Mouse (Mus musculus): Measurements from ENCODE around the gene Olfr727. TPM values are rescaled to one million over a fixed set of nuclear protein-coding genes. Genes with fewer than 3 reads are reported as not detected.

Gene Olfr727
- polyA plus RNA-seq (2017; shearing (Covaris generic)) = under 1 TPM in 1 of 3 experiments, not detected in 2; 0.28 TPM

DNA sequence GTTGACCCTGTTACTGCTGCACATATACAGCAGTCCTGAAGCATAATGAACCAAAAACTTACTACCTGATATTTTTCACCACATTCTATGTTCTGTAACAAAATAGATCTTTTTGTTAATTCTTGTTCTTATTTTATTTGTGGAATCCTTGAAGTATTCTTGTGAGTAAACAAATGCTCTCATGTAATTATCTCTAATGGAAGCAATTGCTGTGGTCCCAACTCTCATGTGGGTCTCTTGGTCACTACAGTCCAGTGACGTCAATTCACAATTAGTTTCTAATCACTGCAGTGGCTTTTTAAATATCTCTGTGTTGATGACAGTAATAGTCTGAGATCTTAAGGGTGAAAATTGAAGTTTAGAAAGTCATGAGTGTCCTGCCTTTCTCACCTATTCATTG is at the start of gene Olfr727:
Olfr727 (plus strand) TSS at position 301 of the 400 bp plus-strand sequence.
- no peak for ATAC-seq

DNA sequence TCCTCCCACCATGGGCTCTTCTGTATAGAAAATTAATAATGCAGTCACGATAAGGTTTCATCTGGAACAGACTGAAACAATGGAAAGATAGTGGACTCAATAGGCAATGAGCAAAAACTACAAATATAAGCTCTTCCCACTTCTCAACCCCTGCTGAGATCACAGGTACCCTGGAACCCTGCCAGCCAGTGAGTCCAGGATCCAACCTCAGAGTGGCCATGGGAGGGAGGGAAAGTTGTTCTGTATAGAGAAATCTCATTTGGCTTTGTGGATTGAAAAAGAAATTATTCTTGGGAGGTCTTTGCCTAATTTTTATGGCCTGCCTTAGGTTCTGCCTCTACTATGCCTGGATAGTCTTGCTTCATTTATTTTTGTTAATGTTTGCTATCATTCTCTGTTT is 32.1 kb upstream of the Olfr727 start, which contains the start of gene Olfr726:
Olfr726 (minus strand) TSS at position 101 of the 400 bp plus-strand sequence.
- ATAC-seq = no peak

DNA sequence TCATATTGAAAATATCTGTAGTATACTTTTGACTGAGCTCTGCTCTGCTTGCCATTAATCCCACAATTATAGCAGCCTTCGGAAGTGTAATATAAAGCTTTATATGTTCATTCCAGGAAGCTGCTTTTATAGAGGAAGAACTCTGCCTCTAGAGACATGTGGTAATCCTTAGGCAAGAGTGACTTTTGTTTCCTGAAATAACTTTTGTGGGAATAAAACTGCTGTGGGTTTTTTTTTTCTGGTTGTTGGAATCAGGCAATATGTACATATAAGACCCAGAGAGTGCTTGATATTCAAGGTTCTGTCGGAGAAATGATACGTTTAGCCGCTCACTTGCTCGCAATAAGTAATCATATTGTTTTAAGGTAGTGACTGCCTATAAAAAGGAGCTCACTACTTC is 19.6 kb downstream of the Olfr727 start, which contains the start of gene Olfr728:
Olfr728 (minus strand) TSS at position 101 of the 400 bp plus-strand sequence.
- ATAC-seq = no peak

DNA sequence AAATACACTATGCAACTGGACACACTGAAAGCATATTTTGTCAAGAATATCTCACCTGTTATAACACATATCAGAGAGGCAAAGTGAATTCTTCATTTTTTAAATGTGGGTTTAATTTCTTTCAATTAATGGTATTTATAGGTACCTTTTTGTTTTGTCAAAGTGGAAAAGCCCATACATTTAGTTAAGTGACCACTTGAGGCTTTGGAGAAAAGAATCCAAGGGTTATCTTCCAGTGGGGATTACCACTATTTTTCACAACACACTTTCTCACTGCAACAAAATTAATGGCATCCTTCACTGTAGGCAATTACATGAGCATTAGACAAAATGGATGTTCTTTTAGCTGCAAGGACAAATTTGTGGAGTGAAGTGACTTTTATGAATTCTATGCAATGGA is 29.8 kb downstream of the Olfr727 start, which contains the start of gene Olfr729:
Olfr729 (minus strand) TSS at position 101 of the 400 bp plus-strand sequence.
- ATAC-seq = no peak

Other genes with a start within 250 kb of the Olfr727 start
- not detected for gene Olfr722, start 221.2 kb upstream of the Olfr727 start, polyA plus RNA-seq (2017; shearing (Covaris generic))
- not detected for gene Olfr723, start 191.4 kb upstream of the Olfr727 start, polyA plus RNA-seq (2017; shearing (Covaris generic))
- gene Olfr724, start 159.9 kb upstream of the Olfr727 start, polyA plus RNA-seq (2017; shearing (Covaris generic)) = not detected
- not detected for gene Olfr725, start 82.8 kb upstream of the Olfr727 start, polyA plus RNA-seq (2017; shearing (Covaris generic))
- gene Olfr726, start 32.2 kb upstream of the Olfr727 start, polyA plus RNA-seq (2017; shearing (Covaris generic)) = not detected
- not detected for gene Olfr728, start 19.5 kb downstream of the Olfr727 start, polyA plus RNA-seq (2017; shearing (Covaris generic))
- not detected for gene Olfr729, start 29.7 kb downstream of the Olfr727 start, polyA plus RNA-seq (2017; shearing (Covaris generic))
- gene Olfr730, start 65.0 kb downstream of the Olfr727 start, polyA plus RNA-seq (2017; shearing (Covaris generic)) = not detected
- not detected for gene Olfr731, start 118.7 kb downstream of the Olfr727 start, polyA plus RNA-seq (2017; shearing (Covaris generic))
- not detected for gene Olfr732, start 161.0 kb downstream of the Olfr727 start, polyA plus RNA-seq (2017; shearing (Covaris generic))
- not detected for gene Olfr733, start 178.3 kb downstream of the Olfr727 start, polyA plus RNA-seq (2017; shearing (Covaris generic))
- gene Olfr734, start 203.6 kb downstream of the Olfr727 start, polyA plus RNA-seq (2017; shearing (Covaris generic)) = not detected
- gene Olfr735, start 225.7 kb downstream of the Olfr727 start, polyA plus RNA-seq (2017; shearing (Covaris generic)) = not detected
- under 1 TPM in 1 of 3 experiments, not detected in 2; 0.20 TPM for gene Tlr11, start 234.7 kb downstream of the Olfr727 start, polyA plus RNA-seq (2017; shearing (Covaris generic))